Mouse (Mus musculus) large intestine, adult 2 months (tissue): ENCODE results near the gene Cd4. TPM values are rescaled to one million over a fixed set of nuclear protein-coding genes. Genes with fewer than 3 reads are reported as not detected.

ENCODE experiments used
- DNase-seq: peaks from one replicate; pipeline ENCODE4 v3.0.0-alpha.2; 2012; ENCODE audit warnings: low read depth, low spot score
- WGBS: fragments of 180-500 bp; shearing (Covaris S2); methylation state at CpG from one replicate; pipeline ENCODE4 v1.1.7; 2018; 5-methylcytosine and 5-hydroxymethylcytosine counted together
- polyA plus RNA-seq: library from polyadenylated mRNA; depleted of rRNA; stranded (reverse); fragments of >200 nt; gene quantifications from 2 replicates; pipeline ENCODE4 v1.2.3, GENCODE M21; 2012; rRNA removed

Cd4 gene
- polyA plus RNA-seq, 1 experiment, result 6.7 TPM

GRCm38 (mm10) chr6:124820891-124821290, 67.1 kb downstream of the Cd4 start:
- WGBS, result 90% methylated on average over 5 of the region's 5 CpGs
- DNase-seq, result no peak

- 84% methylated on average over 8 of the region's 8 CpGs for WGBS
- DNase-seq, result no peak
Measured at GRCm38 (mm10) chr6:124817971-124818370, 70.0 kb downstream of the Cd4 start.

- 95% methylated on average over 8 of the region's 8 CpGs for WGBS
- no peak for DNase-seq
Measured at GRCm38 (mm10) chr6:124817563-124817962, 70.5 kb downstream of the Cd4 start.

GRCm38 (mm10) chr6:124817125-124817524, 70.9 kb downstream of the Cd4 start:
- DNase-seq, result no peak
- WGBS, result 97% methylated on average over 11 of the region's 11 CpGs

- WGBS, result 92% methylated on average over 4 of the region's 4 CpGs
- DNase-seq, result no peak
Measured at GRCm38 (mm10) chr6:124816611-124817010, 71.4 kb downstream of the Cd4 start.

GRCm38 (mm10) chr6:124814858-124815774, 72.9 kb downstream of the Cd4 start:
- WGBS, result 59% methylated on average over 9 of the region's 9 CpGs
- no peak for DNase-seq

Other genes starting within 250 kb of the Cd4 start
- gene Lpcat3, start 225.2 kb downstream of the Cd4 start, polyA plus RNA-seq, result 211 and 383 TPM in 2 replicates
- 90.6 and 107 TPM in 2 replicates for gene Emg1, start 176.0 kb downstream of the Cd4 start, polyA plus RNA-seq
- gene Phb2, start 175.9 kb downstream of the Cd4 start, polyA plus RNA-seq, result 215 and 267 TPM in 2 replicates
- gene Ptpn6, start 149.5 kb downstream of the Cd4 start, polyA plus RNA-seq, result 35.0 and 38.7 TPM in 2 replicates
- gene Grcc10, start 146.8 kb downstream of the Cd4 start, polyA plus RNA-seq, result 156 TPM in 2 replicates
- gene Gm45234, start 132.2 kb downstream of the Cd4 start, polyA plus RNA-seq, result not detected in 2 replicates
- 31.9 and 33.6 TPM in 2 replicates for gene Atn1, start 131.7 kb downstream of the Cd4 start, polyA plus RNA-seq
- gene Eno2, start 118.5 kb downstream of the Cd4 start, polyA plus RNA-seq, result 3.2 and 4.2 TPM in 2 replicates
- gene Lrrc23, start 108.5 kb downstream of the Cd4 start, polyA plus RNA-seq, result 0.47 and 1.1 TPM in 2 replicates
- 23.9 and 28.5 TPM in 2 replicates for gene Spsb2, start 79.6 kb downstream of the Cd4 start, polyA plus RNA-seq
- 671 and 859 TPM in 2 replicates for gene Tpi1, start 73.9 kb downstream of the Cd4 start, polyA plus RNA-seq
- 58.3 and 64.0 TPM in 2 replicates for gene Usp5, start 58.7 kb downstream of the Cd4 start, polyA plus RNA-seq
- gene Cdca3, start 58.7 kb downstream of the Cd4 start, polyA plus RNA-seq, result 120 and 146 TPM in 2 replicates
- gene Gnb3, start 47.9 kb downstream of the Cd4 start, polyA plus RNA-seq, result 0.11 and 0.12 TPM in 2 replicates
- 8.3 and 10.5 TPM in 2 replicates for gene P3h3, start 30.5 kb downstream of the Cd4 start, polyA plus RNA-seq
- 1.1 and 1.7 TPM in 2 replicates for gene Gpr162, start 24.2 kb downstream of the Cd4 start, polyA plus RNA-seq
- gene Lag3, start 23.5 kb upstream of the Cd4 start, polyA plus RNA-seq, result 3.8 and 4.7 TPM in 2 replicates
- gene Ptms, start 31.9 kb upstream of the Cd4 start, polyA plus RNA-seq, result 658 and 1,077 TPM in 2 replicates
- 350 and 390 TPM in 2 replicates for gene Mlf2, start 43.2 kb upstream of the Cd4 start, polyA plus RNA-seq
- 149 and 151 TPM in 2 replicates for gene Cops7a, start 77.3 kb upstream of the Cd4 start, polyA plus RNA-seq
- 2.3 and 3.3 TPM in 2 replicates for gene Pianp, start 108.5 kb upstream of the Cd4 start, polyA plus RNA-seq
- gene Zfp384, start 120.9 kb upstream of the Cd4 start, polyA plus RNA-seq, result 39.5 and 59.5 TPM in 2 replicates
- gene Ing4, start 151.5 kb upstream of the Cd4 start, polyA plus RNA-seq, result 42.5 and 43.1 TPM in 2 replicates
- 12.5 and 14.6 TPM in 2 replicates for gene Acrbp, start 161.5 kb upstream of the Cd4 start, polyA plus RNA-seq
- gene Lpar5, start 179.7 kb upstream of the Cd4 start, polyA plus RNA-seq, result 55.4 and 127 TPM in 2 replicates
- gene Chd4, start 207.8 kb upstream of the Cd4 start, polyA plus RNA-seq, result 22.4 and 35.5 TPM in 2 replicates
- 17.7 and 18.4 TPM in 2 replicates for gene Nop2, start 243.7 kb upstream of the Cd4 start, polyA plus RNA-seq